Mouse (Mus musculus) kidney, adult 2 months (tissue): Measurements from ENCODE around the gene Zer1.
"Not testable (repeated sequence)": the region's sequence is repeated elsewhere in the genome, so short reads cannot be mapped to it uniquely, and the experiment has no call there.

ENCODE experiments used
- CTCF ChIP-seq: fragments of 200-500 bp; conservative IDR thresholded peaks from 2 replicates; pipeline ENCODE4 v1.5.1; 2011; ENCODE audit warnings: low read depth, mild to moderate bottlenecking, control low read depth, low read length, moderate library complexity, mixed read lengths; ENCODE audit not compliant: insufficient read depth, insufficient read length
- POLR2A ChIP-seq: fragments of 200-500 bp; IDR thresholded peaks from one replicate; pipeline ENCODE4 v1.6.1; 2011; ENCODE audit warnings: low read depth, low read length, control low read depth

DNA sequence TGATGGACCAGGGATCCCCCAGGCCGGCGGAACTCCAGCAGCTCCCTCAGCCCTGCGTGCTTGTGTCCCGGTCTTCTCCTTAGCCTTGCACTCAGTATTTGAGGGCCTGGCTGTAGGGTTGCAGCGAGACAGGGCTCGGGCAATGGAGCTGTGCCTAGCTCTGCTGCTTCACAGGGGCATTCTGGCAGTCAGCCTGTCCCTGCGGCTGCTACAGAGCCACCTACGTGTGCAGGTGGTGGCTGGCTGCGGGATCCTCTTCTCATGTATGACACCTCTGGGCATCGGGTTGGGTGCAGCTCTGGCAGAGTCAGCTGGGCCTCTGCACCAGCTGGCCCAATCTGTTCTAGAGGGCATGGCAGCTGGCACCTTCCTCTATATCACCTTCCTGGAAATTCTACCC lies 35.5 kb upstream of the Zer1 start:
- TF ChIP-seq CTCF, POLR2A: not testable (repeated sequence)
